Mouse (Mus musculus): ENCODE results near the gene Vav3. TPM values are rescaled to one million over a fixed set of nuclear protein-coding genes. Genes with fewer than 3 reads are reported as not detected.

The Vav3 gene
- total and polyA plus RNA-seq, 2 experiments from 2014 or later, result 7.3 to 8.2 TPM

DNA sequence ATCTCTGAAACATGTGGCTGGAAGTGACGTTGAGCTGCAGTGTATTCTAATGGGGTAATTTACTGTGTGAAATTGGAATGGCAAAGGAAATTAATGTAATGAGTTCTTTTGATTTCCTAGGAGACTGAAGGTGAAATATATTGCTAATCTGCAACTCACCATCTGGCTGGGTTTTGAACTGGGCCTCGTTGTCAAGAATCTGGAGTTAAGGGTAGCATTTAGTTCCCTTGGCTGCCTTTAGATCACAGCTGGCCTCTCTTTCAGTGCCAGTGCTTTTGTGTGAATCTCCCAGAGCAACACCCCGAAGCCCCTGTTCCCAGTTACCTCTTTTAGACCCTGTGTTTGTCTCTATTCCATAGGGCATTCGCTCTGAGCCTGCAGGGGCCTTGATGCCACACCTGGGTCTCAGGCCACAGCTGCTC lies 148.3 kb downstream of the Vav3 start:
- TF ChIP-seq CTCF (IDR thresholded peaks at IDR 0.05; ENCODE audit: low read depth), result no peak
- H3K27me3 ChIP-seq (ENCODE audit: insufficient read depth, low read length), result no peaks in the 10 kb centered on the region
- 25% methylated on average over 4 of the region's 4 CpGs for WGBS
- H3K4me1 ChIP-seq (ENCODE audit: insufficient read depth, low read length), result peaks cover 10% of the 10 kb centered on the region; the same call in 1 of the 2 replicates
- no peak overlapping the region for H3K4me3 ChIP-seq (ENCODE audit: low read length)
- DNase-seq (ENCODE audit: low spot score) (peak; percentile 34), ATAC-seq (0 out of 2 replicates have a peak, but pooled peaks have one; percentile 21)
- no peaks in the 10 kb centered on the region for H3K9me3 ChIP-seq (ENCODE audit: low read length)
- no peak overlapping the region for H3K4me2 ChIP-seq (ENCODE audit: low read depth, low read length)
- H3K27ac ChIP-seq, result no peak overlapping the region
- H3K36me3 ChIP-seq (ENCODE audit: insufficient read depth, low read length), result no peaks in the 10 kb centered on the region
- H3K9ac ChIP-seq (replicated peaks; ENCODE audit: low read length), result no peak overlapping the region

- no peaks in the 10 kb centered on the region for H3K9me3 ChIP-seq (ENCODE audit: low read length)
- no peak overlapping the region for H3K27ac ChIP-seq
- no peaks in the 10 kb centered on the region for H3K36me3 ChIP-seq (ENCODE audit: insufficient read depth, low read length)
- ATAC-seq (no peak), DNase-seq (ENCODE audit: low spot score) (no peak)
- H3K4me2 ChIP-seq (ENCODE audit: low read depth, low read length), result no peak overlapping the region
- no peak overlapping the region for H3K4me3 ChIP-seq (ENCODE audit: low read length)
- 61% methylated on average over 11 of the region's 11 CpGs for WGBS
- TF ChIP-seq CTCF (IDR thresholded peaks at IDR 0.05; ENCODE audit: low read depth), result no peak
- H3K27me3 ChIP-seq (ENCODE audit: insufficient read depth, low read length), result no peaks in the 10 kb centered on the region
- peaks cover 10% of the 10 kb centered on the region; the same call in 1 of the 2 replicates for H3K4me1 ChIP-seq (ENCODE audit: insufficient read depth, low read length)
- H3K9ac ChIP-seq (replicated peaks; ENCODE audit: low read length), result no peak overlapping the region
Observed at GRCm38 (mm10) chr3:109490561-109491296, 150.3 kb downstream of the Vav3 start.

DNA sequence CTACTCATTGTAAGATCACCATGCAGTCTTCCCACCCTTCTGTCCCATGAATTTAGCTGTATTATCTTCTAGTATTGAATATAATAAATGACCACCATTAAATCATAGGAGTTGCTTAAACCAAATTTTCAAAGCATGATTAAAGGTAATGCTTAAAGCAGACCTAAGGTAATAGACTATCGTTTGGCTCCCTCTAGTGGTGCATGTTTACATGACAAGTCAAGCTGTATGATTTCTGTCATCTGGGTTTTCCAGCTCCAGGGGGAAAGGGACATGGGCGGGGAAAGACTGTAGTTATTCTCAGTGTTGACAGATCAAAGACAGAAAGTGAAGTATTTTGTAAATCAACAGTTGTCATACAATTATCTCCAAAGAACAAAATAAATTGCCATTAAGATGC lies 151.1 kb downstream of the Vav3 start:
- Histone ChIP-seq H3K36me3 (ENCODE audit: insufficient read depth, low read length) (no peaks in the 10 kb centered on the region), H3K9me3 (ENCODE audit: low read length) (no peaks in the 10 kb centered on the region), H3K4me3 (ENCODE audit: low read length) (no peak overlapping the region), H3K27me3 (ENCODE audit: insufficient read depth, low read length) (no peaks in the 10 kb centered on the region), H3K4me2 (ENCODE audit: low read depth, low read length) (no peak overlapping the region), H3K4me1 (ENCODE audit: insufficient read depth, low read length) (peaks cover 10% of the 10 kb centered on the region; the same call in 1 of the 2 replicates), H3K27ac (no peak overlapping the region), H3K9ac (replicated peaks; ENCODE audit: low read length) (no peak overlapping the region)
- DNase-seq (ENCODE audit: low spot score) (peak; percentile 94), ATAC-seq (peak; percentile 64)
- TF ChIP-seq CTCF (IDR thresholded peaks at IDR 0.05; ENCODE audit: low read depth), result peak; percentile 89
- 1% methylated on average over 2 of the region's 2 CpGs for WGBS

DNA sequence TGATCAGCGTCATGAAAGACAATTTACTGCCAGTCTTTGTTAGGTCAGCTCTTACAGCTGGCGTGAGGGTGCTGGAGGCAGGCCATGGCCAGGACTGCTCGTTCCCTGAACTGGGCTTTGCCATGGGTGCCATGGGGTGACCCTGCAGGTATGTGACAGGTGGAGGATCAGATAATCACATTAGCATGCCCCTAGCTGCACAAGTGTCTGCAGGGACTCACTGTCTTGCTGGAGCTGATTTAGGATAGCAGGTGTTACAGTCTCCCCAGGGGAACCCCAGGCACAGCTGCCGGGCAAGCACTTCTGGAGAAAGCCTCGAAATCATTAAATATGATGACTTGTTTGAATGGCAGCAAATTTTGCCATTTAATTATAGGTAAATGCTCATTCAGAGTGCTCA lies 156.0 kb downstream of the Vav3 start:
- ATAC-seq (peak; percentile 67), DNase-seq (ENCODE audit: low spot score) (peak; percentile 48)
- H3K9ac ChIP-seq (replicated peaks; ENCODE audit: low read length), result no peak overlapping the region
- H3K4me2 ChIP-seq (ENCODE audit: low read depth, low read length), result no peak overlapping the region
- no peak for TF ChIP-seq CTCF (IDR thresholded peaks at IDR 0.05; ENCODE audit: low read depth)
- H3K36me3 ChIP-seq (ENCODE audit: insufficient read depth, low read length), result no peaks in the 10 kb centered on the region
- H3K9me3 ChIP-seq (ENCODE audit: low read length), result no peaks in the 10 kb centered on the region
- no peaks in the 10 kb centered on the region for H3K4me1 ChIP-seq (ENCODE audit: insufficient read depth, low read length)
- no peaks in the 10 kb centered on the region for H3K27me3 ChIP-seq (ENCODE audit: insufficient read depth, low read length)
- 30% methylated on average over 5 of the region's 5 CpGs for WGBS
- H3K4me3 ChIP-seq (ENCODE audit: low read length), result no peak overlapping the region
- H3K27ac ChIP-seq, result no peak overlapping the region

DNA sequence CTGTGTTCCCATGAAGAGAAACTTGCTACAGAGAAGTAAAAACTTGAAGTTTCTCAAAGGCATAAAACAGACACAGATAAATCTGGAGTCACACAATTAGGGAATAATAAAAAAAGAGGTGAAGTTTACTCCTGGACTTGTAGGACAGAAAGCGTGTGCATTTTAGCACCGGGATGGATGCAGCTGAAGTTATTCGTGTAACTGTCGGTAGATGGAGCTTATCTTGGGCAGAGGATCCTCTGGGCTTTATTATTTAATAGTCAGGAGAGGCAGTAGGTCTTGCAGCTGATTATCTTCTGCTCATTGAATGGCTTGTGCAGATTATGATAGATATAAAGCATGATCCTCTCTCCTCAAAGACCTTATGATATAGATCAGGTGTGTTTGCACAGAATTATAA lies 156.6 kb downstream of the Vav3 start:
- DNase-seq (ENCODE audit: low spot score) (peak; percentile 45), ATAC-seq (no peak)
- Histone ChIP-seq H3K27ac (no peak overlapping the region), H3K9me3 (ENCODE audit: low read length) (no peaks in the 10 kb centered on the region), H3K4me2 (ENCODE audit: low read depth, low read length) (no peak overlapping the region), H3K27me3 (ENCODE audit: insufficient read depth, low read length) (no peaks in the 10 kb centered on the region), H3K4me3 (ENCODE audit: low read length) (no peak overlapping the region), H3K9ac (replicated peaks; ENCODE audit: low read length) (no peak overlapping the region), H3K36me3 (ENCODE audit: insufficient read depth, low read length) (no peaks in the 10 kb centered on the region), H3K4me1 (ENCODE audit: insufficient read depth, low read length) (no peaks in the 10 kb centered on the region)
- WGBS, result 65% methylated on average over 4 of the region's 4 CpGs
- TF ChIP-seq CTCF (IDR thresholded peaks at IDR 0.05; ENCODE audit: low read depth), result peak; percentile 38; the same call in 1 of the 2 replicates

DNA sequence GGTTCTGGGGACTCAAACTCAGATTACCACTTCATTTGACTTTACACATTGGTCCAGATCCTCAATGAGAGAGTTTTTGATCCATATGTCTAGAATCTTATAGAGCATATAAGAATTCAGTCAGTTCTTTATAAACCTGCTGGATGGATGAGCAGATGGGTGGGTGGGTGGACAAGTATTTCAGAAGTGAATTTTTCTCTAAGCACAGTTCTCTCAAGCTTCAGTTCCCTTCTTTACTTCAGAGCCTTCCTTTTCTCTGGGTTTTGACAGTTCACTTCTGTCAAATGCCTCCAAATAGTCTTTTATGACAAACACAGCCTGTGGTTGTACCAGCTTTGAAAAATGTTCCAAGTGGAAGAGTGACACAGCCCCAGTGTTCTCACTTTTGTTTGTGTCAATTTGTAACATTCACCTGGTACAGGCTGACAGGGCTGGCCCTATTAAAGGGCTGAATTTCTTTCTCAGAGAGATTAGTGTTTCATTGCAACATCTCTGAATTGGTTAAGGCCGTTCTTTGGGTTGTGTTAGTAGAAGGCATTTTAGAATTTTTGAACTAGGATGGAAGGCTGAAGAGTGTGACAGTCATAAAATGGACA lies 159.5 kb downstream of the Vav3 start:
- ATAC-seq (no peak), DNase-seq (ENCODE audit: low spot score) (no peak)
- no peak overlapping the region for H3K9ac ChIP-seq (replicated peaks; ENCODE audit: low read length)
- no peaks in the 10 kb centered on the region for H3K4me1 ChIP-seq (ENCODE audit: insufficient read depth, low read length)
- H3K27ac ChIP-seq, result no peak overlapping the region
- H3K9me3 ChIP-seq (ENCODE audit: low read length), result no peaks in the 10 kb centered on the region
- 90% methylated on average over 1 of the region's 1 CpGs for WGBS
- no peaks in the 10 kb centered on the region for H3K36me3 ChIP-seq (ENCODE audit: insufficient read depth, low read length)
- H3K4me2 ChIP-seq (ENCODE audit: low read depth, low read length), result no peak overlapping the region
- no peaks in the 10 kb centered on the region for H3K27me3 ChIP-seq (ENCODE audit: insufficient read depth, low read length)
- TF ChIP-seq CTCF (IDR thresholded peaks at IDR 0.05; ENCODE audit: low read depth), result no peak
- H3K4me3 ChIP-seq (ENCODE audit: low read length), result no peak overlapping the region

- DNase-seq (ENCODE audit: low spot score) (no peak), ATAC-seq (no peak)
- no peak for TF ChIP-seq CTCF (IDR thresholded peaks at IDR 0.05; ENCODE audit: low read depth)
- Histone ChIP-seq H3K9me3 (ENCODE audit: low read length) (no peaks in the 10 kb centered on the region), H3K27me3 (ENCODE audit: insufficient read depth, low read length) (no peaks in the 10 kb centered on the region), H3K4me2 (ENCODE audit: low read depth, low read length) (no peak overlapping the region), H3K4me3 (ENCODE audit: low read length) (no peak overlapping the region), H3K4me1 (ENCODE audit: insufficient read depth, low read length) (no peaks in the 10 kb centered on the region), H3K36me3 (ENCODE audit: insufficient read depth, low read length) (no peaks in the 10 kb centered on the region), H3K27ac (no peak overlapping the region), H3K9ac (replicated peaks; ENCODE audit: low read length) (no peak overlapping the region)
- WGBS, result 87% methylated on average over 1 of the region's 1 CpGs
Observed at GRCm38 (mm10) chr3:109509784-109510183, 169.3 kb downstream of the Vav3 start.
